Comparison of ENCODE assay signal across 9 mouse cellular contexts in the genomic region with DNA sequence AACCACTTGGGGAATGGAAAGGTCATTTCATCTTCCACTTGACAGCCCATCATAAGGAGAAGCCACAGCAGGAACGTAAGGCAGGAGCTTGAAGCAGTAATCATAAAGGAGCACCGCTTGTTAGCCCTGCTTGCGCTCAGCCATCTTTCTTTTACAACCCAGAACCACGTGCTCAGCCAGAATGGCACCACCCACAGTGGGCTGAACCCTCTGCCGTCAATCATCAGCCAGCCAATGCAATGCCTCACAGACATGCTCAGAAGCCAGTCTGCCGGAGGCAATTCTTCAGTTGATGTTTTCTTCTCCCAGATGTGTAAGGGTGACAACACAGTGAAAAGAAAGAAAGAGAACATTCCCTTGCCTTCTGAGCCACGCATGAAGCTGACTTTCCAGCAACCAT. TPM values are rescaled to one million over a fixed set of nuclear protein-coding genes. Genes with fewer than 3 reads are reported as not detected.
A peak's percentile ranks its signal among the peaks of the same experiment; 100 is the strongest.
DNase-seq lines count a peak whose midpoint lies in the region; ATAC-seq lines count a peak whose summit lies in the region.
"Had no signal": no experiment of that assay in that cellular context is flagged by ENCODE, and none has a peak within 500 bp of the region (broad histone marks: within the 10 kb centered on the region; RNA-seq: fewer than 3 reads in every experiment).

No protein-coding gene starts in this region.

- no peak overlapping the region for H3K9ac ChIP-seq in hindbrain, embryonic 13.5 days
- H3K9ac ChIP-seq in hindbrain, embryonic 11.5 days (ENCODE audit: low read depth, low read length) = no peak overlapping the region
- H3K9ac ChIP-seq: limb, embryonic 12.5 days; midbrain, embryonic 12.5 days had no signal

- peak; percentile 25; the same call in 1 of the 2 replicates for ATAC-seq in hindbrain, embryonic 13.5 days (ENCODE audit: low FRiP score)
- ATAC-seq in hindbrain, embryonic 11.5 days (ENCODE audit: low FRiP score) = no peak

- H3K9me3 ChIP-seq in hindbrain, embryonic 13.5 days = no peaks in the 10 kb centered on the region
- no peaks in the 10 kb centered on the region for H3K9me3 ChIP-seq in hindbrain, embryonic 11.5 days (ENCODE audit: control insufficient read depth, low read length)
- H3K9me3 ChIP-seq: limb, embryonic 12.5 days; midbrain, embryonic 12.5 days had no signal

- no peak overlapping the region for H3K4me2 ChIP-seq in hindbrain, embryonic 13.5 days
- H3K4me2 ChIP-seq in hindbrain, embryonic 11.5 days (replicated peaks; ENCODE audit: low read depth, low read length) = no peak overlapping the region
- H3K4me2 ChIP-seq: limb, embryonic 12.5 days; midbrain, embryonic 12.5 days had no signal

- H3K4me3 ChIP-seq in hindbrain, embryonic 13.5 days = no peak overlapping the region
- H3K4me3 ChIP-seq in hindbrain, embryonic 11.5 days (ENCODE audit: low read depth, low read length) = no peak overlapping the region
- H3K4me3 ChIP-seq: limb, embryonic 12.5 days; midbrain, embryonic 12.5 days had no signal

- peaks cover 17% of the 10 kb centered on the region for H3K4me1 ChIP-seq in hindbrain, embryonic 13.5 days (replicated peaks)
- H3K4me1 ChIP-seq in hindbrain, embryonic 11.5 days (replicated peaks; ENCODE audit: control insufficient read depth, insufficient read depth, low read length) = no peaks in the 10 kb centered on the region

- 69% methylated on average over 7 of the region's 7 CpGs for WGBS in hindbrain, embryonic 13.5 days
- WGBS in hindbrain, embryonic 11.5 days = 79% methylated on average over 7 of the region's 7 CpGs

- no peak overlapping the region for H3K27ac ChIP-seq in hindbrain, embryonic 13.5 days
- no peak overlapping the region for H3K27ac ChIP-seq in hindbrain, embryonic 11.5 days (ENCODE audit: low read depth, low read length)
- H3K27ac ChIP-seq: limb, embryonic 12.5 days had no signal

- no peaks in the 10 kb centered on the region for H3K36me3 ChIP-seq in hindbrain, embryonic 13.5 days
- H3K36me3 ChIP-seq in hindbrain, embryonic 11.5 days (ENCODE audit: control insufficient read depth, insufficient read depth, low read length) = no peaks in the 10 kb centered on the region
- H3K36me3 ChIP-seq: limb, embryonic 12.5 days; midbrain, embryonic 12.5 days had no signal

- peaks cover 12% of the 10 kb centered on the region; the same call in 1 of the 2 replicates for H3K27me3 ChIP-seq in hindbrain, embryonic 13.5 days
- no peaks in the 10 kb centered on the region; the same call in 1 of the 2 replicates for H3K27me3 ChIP-seq in hindbrain, embryonic 11.5 days (ENCODE audit: control insufficient read depth, insufficient read depth, low read length)
- H3K27me3 ChIP-seq: limb, embryonic 12.5 days; midbrain, embryonic 12.5 days had no signal

- no peak for DNase-seq in hindbrain, embryonic 11.5 days (ENCODE audit: low spot score)
- peak; percentile 15 for DNase-seq in 3134 (ENCODE audit: extremely low read depth, insufficient read length, low spot score)
- DNase-seq in R1 (ENCODE audit: low read depth, low spot score) = peak; percentile 66
- DNase-seq in lung, postnatal 4 days = peak; percentile 30 to 45
- no peak for DNase-seq in right cerebral cortex, postnatal 25 days
- no peak for DNase-seq in ovary, postnatal 36 days (ENCODE audit: low spot score)

RNA-seq across cellular contexts. Expression of a gene that starts 7.3 kb away (rescaled TPM):
- polyA plus RNA-seq in hindbrain, embryonic 13.5 days (2015; fragmentation: Nextera tagmentation; extraction: Ambion mirVana) = 0.71 and 1.1 TPM in 2 replicates
- polyA plus RNA-seq in hindbrain, embryonic 11.5 days (2014; fragmentation: Nextera tagmentation; extraction: Ambion mirVana) = 0.68 and 0.74 TPM in 2 replicates

Comparison
In these comparisons a context has a peak if more than half of its experiments do, and no peak if none do; other contexts are left out.
1. DNase-seq: peak in 3134 (single experiment), R1 (single experiment) and lung, postnatal 4 days (2 of 2); none in hindbrain, embryonic 11.5 days (single experiment), right cerebral cortex, postnatal 25 days (single experiment) and ovary, postnatal 36 days (single experiment).